In genomic region chr9:40628130-40629069, GRCm38 (mm10) we compare ENCODE assay signal across 10 mouse cellular contexts. TPM values are rescaled to one million over a fixed set of nuclear protein-coding genes. Genes with fewer than 3 reads are reported as not detected.
DNase-seq lines count a peak whose midpoint lies in the region; ATAC-seq and TF ChIP-seq lines count a peak whose summit lies in the region.
"Had no signal": no experiment of that assay in that cellular context is flagged by ENCODE, and none has a peak within 500 bp of the region (broad histone marks: within the 10 kb centered on the region; RNA-seq: fewer than 3 reads in every experiment).

No protein-coding gene starts in this region.

- 0 out of 2 replicates have a peak, but pooled peaks cover 1% of the 10 kb centered on the region for H3K4me1 ChIP-seq in cortical plate, adult 2 months (ENCODE audit: control insufficient read depth, insufficient read depth, low read length)
- H3K4me1 ChIP-seq in hindbrain, postnatal 0 days (ENCODE audit: insufficient read depth, low read length), result no peaks in the 10 kb centered on the region
- peaks cover 4% of the 10 kb centered on the region; the same call in 1 of the 2 replicates for H3K4me1 ChIP-seq in neural tube, embryonic 11.5 days (ENCODE audit: control insufficient read depth, insufficient read depth, low read length)

- DNase-seq in ovary, adult 18-20 months (ENCODE audit: low spot score), result peak; percentile 42
- no peak for DNase-seq in ovary, postnatal 10 days (ENCODE audit: low spot score)
- DNase-seq in adrenal gland, adult 18-20 months (ENCODE audit: low spot score in 2 of 2), result peak; percentile 30 to 37
- DNase-seq in hindbrain, postnatal 0 days (ENCODE audit: low spot score), result peak; percentile 86
- DNase-seq in liver, result peak; percentile 52
- peak; percentile 74 for DNase-seq in neural tube, embryonic 11.5 days (ENCODE audit: low spot score)
- no peak for DNase-seq in thymus, postnatal 25 days

- H3K4me2 ChIP-seq in hindbrain, postnatal 0 days (ENCODE audit: low read depth, low read length), result no peak overlapping the region
- H3K4me2 ChIP-seq in neural tube, embryonic 11.5 days (ENCODE audit: low read depth), result no peak overlapping the region
- H3K4me2 ChIP-seq: embryonic facial prominence, embryonic 13.5 days; limb, embryonic 13.5 days had no signal

- no peaks in the 10 kb centered on the region for H3K27me3 ChIP-seq in hindbrain, postnatal 0 days (ENCODE audit: insufficient read depth, low read length)
- H3K27me3 ChIP-seq in neural tube, embryonic 11.5 days (ENCODE audit: control insufficient read depth, insufficient read depth, low read length), result no peaks in the 10 kb centered on the region

- H3K9me3 ChIP-seq in hindbrain, postnatal 0 days (ENCODE audit: low read length), result no peaks in the 10 kb centered on the region
- no peaks in the 10 kb centered on the region for H3K9me3 ChIP-seq in neural tube, embryonic 11.5 days (ENCODE audit: control insufficient read depth, low read length)
- H3K9me3 ChIP-seq: embryonic facial prominence, embryonic 13.5 days; limb, embryonic 13.5 days had no signal

- H3K36me3 ChIP-seq in hindbrain, postnatal 0 days (ENCODE audit: insufficient read depth, low read length), result no peaks in the 10 kb centered on the region
- H3K36me3 ChIP-seq in neural tube, embryonic 11.5 days (ENCODE audit: control insufficient read depth, insufficient read depth, low read length), result no peaks in the 10 kb centered on the region
- H3K36me3 ChIP-seq: embryonic facial prominence, embryonic 13.5 days; limb, embryonic 13.5 days had no signal

- no peak overlapping the region for H3K4me3 ChIP-seq in cortical plate, adult 2 months (ENCODE audit: insufficient read depth, low read length)
- no peak overlapping the region for H3K4me3 ChIP-seq in hindbrain, postnatal 0 days (ENCODE audit: low read length)
- H3K4me3 ChIP-seq in neural tube, embryonic 11.5 days (ENCODE audit: low read depth, low read length), result no peak overlapping the region
- H3K4me3 ChIP-seq: embryonic facial prominence, embryonic 13.5 days; limb, embryonic 13.5 days had no signal

- ATAC-seq in hindbrain, postnatal 0 days, result peak; percentile 58
- ATAC-seq in neural tube, embryonic 11.5 days (ENCODE audit: insufficient read depth, low FRiP score, low TSS enrichment), result no peak; the same call in 1 of the 2 replicates

- 68% methylated on average over 20 of the region's 20 CpGs for whole genome bisulfite sequencing in hindbrain, postnatal 0 days
- WGBS in neural tube, embryonic 11.5 days, result 66% methylated on average over 20 of the region's 20 CpGs

- no peak overlapping the region for H3K9ac ChIP-seq in hindbrain, postnatal 0 days (replicated peaks; ENCODE audit: low read length)
- H3K9ac ChIP-seq in neural tube, embryonic 11.5 days (ENCODE audit: low read length), result no peak overlapping the region
- H3K9ac ChIP-seq: embryonic facial prominence, embryonic 13.5 days; limb, embryonic 13.5 days had no signal

- peak; percentile 78 for TF ChIP-seq CTCF in cortical plate, adult 2 months (IDR thresholded peaks at IDR 0.05; ENCODE audit: extremely low read depth, insufficient read depth, low read length)
- peak; percentile 84 for TF ChIP-seq CTCF in hindbrain, postnatal 0 days (IDR thresholded peaks at IDR 0.05; ENCODE audit: low read depth)

- TF ChIP-seq POLR2A in cortical plate, adult 2 months (IDR thresholded peaks at IDR 0.05; ENCODE audit: extremely low read depth, insufficient read depth, low read length), result no peak

- H3K27ac ChIP-seq in cortical plate, adult 2 months (ENCODE audit: insufficient read depth, low read length), result no peak overlapping the region
- H3K27ac ChIP-seq in hindbrain, postnatal 0 days, result no peak overlapping the region
- H3K27ac ChIP-seq in neural tube, embryonic 11.5 days (ENCODE audit: low read depth, low read length), result no peak overlapping the region
- H3K27ac ChIP-seq: embryonic facial prominence, embryonic 13.5 days; limb, embryonic 13.5 days had no signal

RNA-seq across cellular contexts. Expression of gene Gm21915, which starts 42.0 kb away (rescaled TPM):
- total RNA-seq in adrenal gland, adult 18-20 months (2021), result not detected
- not detected in 2 replicates for polyA plus RNA-seq in cortical plate, adult 2 months (2012; rRNA removed)
- not detected in 2 replicates for total RNA-seq in hindbrain, postnatal 0 days (2014; rRNA removed)
- polyA plus RNA-seq in hindbrain, postnatal 0 days (2015; fragmentation: Nextera tagmentation; extraction: Ambion mirVana), result not detected in 2 replicates
- not detected in 2 replicates for polyA plus RNA-seq in neural tube, embryonic 11.5 days (2014; fragmentation: Nextera tagmentation; extraction: Ambion mirVana)
- polyA plus RNA-seq: embryonic facial prominence, embryonic 13.5 days; limb, embryonic 13.5 days had no signal

RNA-seq across cellular contexts. Expression of gene Clmp, which starts 57.4 kb away (rescaled TPM):
- total RNA-seq in adrenal gland, adult 18-20 months (2021), result 1 to 10 TPM; 5.2 to 8.1 TPM
- 9.4 and 9.5 TPM in 2 replicates for polyA plus RNA-seq in cortical plate, adult 2 months (2012; rRNA removed)
- 66.0 and 79.5 TPM in 2 replicates for total RNA-seq in hindbrain, postnatal 0 days (2014; rRNA removed)
- 42.3 and 43.3 TPM in 2 replicates for polyA plus RNA-seq in hindbrain, postnatal 0 days (2015; fragmentation: Nextera tagmentation; extraction: Ambion mirVana)
- polyA plus RNA-seq in neural tube, embryonic 11.5 days (2014; fragmentation: Nextera tagmentation; extraction: Ambion mirVana), result 46.9 and 47.1 TPM in 2 replicates

Comparison
In these comparisons a context has a peak if more than half of its experiments do, and no peak if none do; other contexts are left out.
1. DNase-seq: peak in ovary, adult 18-20 months (single experiment), adrenal gland, adult 18-20 months (2 of 2), hindbrain, postnatal 0 days (single experiment), liver (single experiment) and neural tube, embryonic 11.5 days (single experiment); none in ovary, postnatal 10 days (single experiment) and thymus, postnatal 25 days (single experiment).